Mouse (Mus musculus) liver, adult (tissue): Measurements from ENCODE around the gene Zfand3.

ENCODE experiments used
- GATA4 ChIP-seq: IDR thresholded peaks from 2 replicates; pipeline ENCODE4 v1.6.1; 2014; ENCODE audit warnings: mild to moderate bottlenecking, low read length; ENCODE audit not compliant: insufficient replicate concordance

Zfand3 gene

GRCm38 (mm10) chr17:30059066-30059465 is 54.5 kb downstream of the Zfand3 start:
- no peak for TF ChIP-seq GATA4

GRCm38 (mm10) chr17:30061100-30061837 is 56.7 kb downstream of the Zfand3 start:
- TF ChIP-seq GATA4: no peak

DNA sequence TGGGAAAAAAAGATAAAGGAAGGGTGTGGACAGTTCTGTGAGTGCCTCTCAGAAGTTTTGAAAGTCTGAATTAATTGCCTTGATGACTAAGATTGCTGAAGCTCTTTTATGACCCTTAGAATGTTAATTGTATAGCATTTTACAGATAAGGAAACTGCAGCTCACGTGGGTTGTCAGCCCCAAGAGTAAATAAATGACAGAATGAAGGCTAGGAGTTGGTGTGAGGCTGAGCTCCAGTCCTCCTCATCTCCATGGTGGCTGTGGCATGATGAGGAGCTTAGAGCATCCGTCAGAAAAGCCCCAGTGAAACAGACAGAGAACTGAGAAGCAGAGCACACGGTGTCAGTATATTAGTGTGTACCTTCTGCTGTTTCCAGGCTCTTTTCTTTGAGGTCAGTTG is 59.3 kb downstream of the Zfand3 start:
- TF ChIP-seq GATA4: no peak

DNA sequence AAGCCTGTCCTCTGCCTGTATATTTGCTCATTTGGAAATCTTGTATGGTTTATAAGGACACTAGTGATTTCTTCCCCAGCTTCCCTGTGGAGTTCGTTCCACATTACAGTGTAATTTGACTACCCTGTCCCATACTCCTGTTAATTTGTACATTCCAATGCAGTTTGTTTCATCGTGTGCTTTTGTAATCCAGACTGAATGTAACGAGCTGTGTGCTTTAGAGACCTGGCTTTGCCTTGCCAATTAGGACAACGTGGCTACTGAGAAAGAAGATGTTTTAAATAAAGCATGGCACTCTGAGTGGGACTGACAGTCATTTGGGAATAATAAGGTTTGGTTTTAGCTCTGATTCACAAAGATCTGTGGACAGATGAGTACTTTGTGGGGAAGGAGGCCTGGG is 60.2 kb downstream of the Zfand3 start:
- TF ChIP-seq GATA4: no peak

DNA sequence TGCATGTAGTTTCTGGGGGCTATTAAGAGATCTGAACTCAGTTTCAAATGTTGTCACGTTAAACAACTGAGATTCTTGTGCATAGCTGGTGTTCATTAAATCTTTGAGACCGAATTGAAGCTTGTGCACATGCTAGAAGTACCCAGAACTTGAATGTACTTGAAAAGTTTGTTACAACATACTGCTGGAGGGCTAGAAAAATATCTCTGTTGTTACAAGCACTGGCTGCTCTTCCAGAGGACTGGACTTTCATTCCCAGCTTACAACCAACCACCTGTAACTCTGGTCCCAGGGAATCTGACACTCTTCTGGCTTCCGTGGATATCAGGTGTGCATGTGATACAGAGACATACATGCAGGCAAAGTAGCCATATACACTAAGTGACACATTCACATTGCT is 65.2 kb downstream of the Zfand3 start:
- no peak for TF ChIP-seq GATA4

DNA sequence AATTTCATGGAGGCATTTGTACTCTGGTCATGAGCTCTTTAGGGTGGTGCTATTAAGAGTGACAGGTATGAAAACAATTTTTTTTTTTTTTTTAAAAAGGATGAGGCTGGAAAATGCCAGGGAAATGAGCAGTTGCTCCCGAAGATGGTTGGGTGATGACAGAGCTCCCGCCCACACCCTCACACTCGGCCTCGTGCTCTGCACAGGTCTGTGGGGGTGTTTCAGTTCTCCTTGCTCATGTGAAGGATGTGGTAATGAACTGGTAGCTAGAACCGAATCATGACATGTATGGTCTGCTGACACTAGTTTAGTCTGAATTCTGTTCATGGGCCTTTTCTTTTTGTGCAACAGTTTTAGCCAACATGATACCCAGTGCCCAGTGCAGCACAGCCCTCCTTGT is 66.1 kb downstream of the Zfand3 start:
- TF ChIP-seq GATA4: no peak

DNA sequence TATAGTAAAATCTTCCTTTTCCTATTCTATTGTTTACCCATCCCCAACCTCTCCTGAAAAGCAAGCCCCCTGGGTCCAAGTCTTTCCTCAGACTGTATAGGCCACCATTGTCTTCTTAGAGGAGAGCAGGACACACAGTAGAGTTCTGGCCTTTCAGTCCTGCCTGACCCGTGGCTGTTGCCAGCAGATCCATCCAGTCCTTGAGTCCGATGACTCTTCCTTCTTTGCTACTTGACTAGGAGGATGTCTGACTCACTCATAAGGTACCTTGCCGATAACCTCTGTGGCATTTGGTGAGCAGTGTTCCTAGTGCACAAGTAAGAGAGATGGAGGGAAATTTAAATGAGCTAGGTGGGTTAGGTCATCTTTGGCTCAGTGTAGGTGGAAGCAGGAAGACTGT is 68.1 kb downstream of the Zfand3 start:
- TF ChIP-seq GATA4: no peak

DNA sequence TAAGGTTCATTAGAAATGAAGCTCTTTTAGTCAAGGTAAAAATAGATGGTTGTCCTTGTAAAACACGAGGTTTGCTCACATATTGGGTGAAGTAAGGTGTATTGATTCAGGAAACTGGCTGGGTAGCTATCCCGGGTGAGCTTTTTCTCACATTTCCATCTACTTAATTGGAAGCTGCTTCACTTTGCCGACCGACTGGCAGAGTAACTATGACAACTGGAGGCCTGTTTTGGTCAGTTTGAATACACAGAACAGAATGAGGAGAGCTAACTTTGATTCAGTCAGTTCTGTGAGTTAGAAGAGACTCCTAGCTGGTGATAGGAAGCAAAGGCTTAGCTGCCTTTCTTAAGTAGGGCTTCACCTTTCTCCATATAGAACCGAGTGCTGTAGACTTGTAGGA is 71.4 kb downstream of the Zfand3 start:
- no peak for TF ChIP-seq GATA4

GRCm38 (mm10) chr17:30084007-30084406 is 79.5 kb downstream of the Zfand3 start:
- no peak for TF ChIP-seq GATA4

GRCm38 (mm10) chr17:30086695-30087094 is 82.2 kb downstream of the Zfand3 start:
- TF ChIP-seq GATA4: no peak

DNA sequence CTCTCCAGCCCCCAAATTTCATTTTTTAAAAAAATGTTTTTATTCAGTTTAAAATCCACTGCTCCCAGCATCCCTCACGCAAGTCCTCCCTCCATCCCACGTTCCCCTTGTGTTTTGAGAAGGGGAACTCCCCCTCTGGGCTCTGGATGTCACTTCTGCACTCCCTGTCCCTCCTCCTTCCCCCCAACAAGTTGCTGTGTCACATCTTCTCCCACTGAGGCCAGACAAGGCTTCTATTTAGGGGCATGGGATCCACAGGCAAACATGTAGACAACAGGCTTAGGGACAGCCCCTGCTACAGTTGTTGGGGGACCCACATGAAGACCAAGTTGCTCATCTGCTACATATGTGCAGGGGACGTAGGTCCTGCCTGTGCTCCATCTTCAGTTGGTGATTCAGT is 83.9 kb downstream of the Zfand3 start:
- no peak for TF ChIP-seq GATA4

DNA sequence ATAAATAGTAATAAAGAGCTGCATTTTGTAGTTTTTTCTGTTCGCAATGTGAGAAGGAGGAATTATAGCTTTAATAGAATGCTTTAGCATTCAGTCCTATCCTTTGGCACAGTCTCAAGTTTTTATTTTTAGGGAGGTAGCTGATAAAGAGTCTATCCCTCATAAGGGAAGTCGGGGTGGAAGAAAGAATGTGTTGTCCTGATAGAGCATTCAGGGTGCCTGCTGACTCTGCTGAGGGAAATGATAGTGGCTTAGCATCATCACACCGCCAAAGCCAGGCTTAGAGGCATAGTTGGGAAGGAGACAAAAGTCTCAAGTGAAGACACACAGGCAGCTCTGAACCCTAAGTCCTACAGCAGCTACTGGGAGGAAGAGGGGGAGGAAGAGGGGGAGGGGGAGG is 85.9 kb downstream of the Zfand3 start:
- TF ChIP-seq GATA4: no peak

DNA sequence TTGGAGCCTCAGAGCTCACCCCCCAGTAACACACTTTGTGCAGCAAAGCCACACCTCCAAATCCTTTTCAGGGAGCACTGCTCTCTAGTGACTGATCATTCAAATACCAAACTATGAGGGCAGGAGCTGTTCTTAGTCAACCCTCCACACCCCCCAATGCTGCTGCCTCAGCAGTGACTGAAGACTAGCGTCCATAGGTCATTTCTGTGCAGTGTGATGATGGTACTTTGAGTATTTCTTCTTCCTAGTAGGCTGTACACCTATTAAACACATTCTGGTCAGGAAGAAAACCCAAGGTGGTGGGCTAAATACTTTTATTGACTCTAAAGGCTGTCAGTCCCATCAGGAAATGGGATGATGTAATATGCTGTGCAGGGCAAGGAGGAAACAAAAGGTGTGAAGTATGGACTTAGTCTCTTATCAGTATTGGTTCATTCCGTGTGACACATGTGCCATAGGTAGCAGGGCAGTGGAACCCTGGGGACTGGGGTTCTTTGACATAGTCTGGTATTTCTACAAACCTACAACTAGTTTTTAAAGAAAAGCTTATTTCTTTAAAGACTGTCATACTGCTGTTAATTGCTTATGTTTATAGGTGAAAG is 88.7 kb downstream of the Zfand3 start:
- TF ChIP-seq GATA4: no peak

DNA sequence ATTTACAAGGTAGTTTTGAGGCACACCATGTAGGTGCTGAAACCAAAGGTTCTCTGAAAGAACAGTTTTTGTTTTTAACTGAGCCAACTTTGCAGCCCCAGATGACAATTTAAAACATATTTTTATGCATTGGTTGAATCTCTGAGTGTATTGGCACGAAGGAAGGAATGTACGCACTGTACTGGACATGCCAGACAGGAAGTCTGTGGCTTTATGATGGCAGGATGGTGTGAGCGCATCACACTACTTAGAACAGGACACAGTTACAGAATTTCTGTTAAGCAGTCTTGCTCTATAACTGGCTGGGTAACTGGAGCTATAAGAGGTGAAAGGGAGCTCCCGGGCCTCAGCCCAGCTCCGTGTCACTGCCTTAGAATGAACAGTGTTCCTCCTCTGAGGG is 92.6 kb downstream of the Zfand3 start:
- TF ChIP-seq GATA4: no peak

- no peak for TF ChIP-seq GATA4
Observed at GRCm38 (mm10) chr17:30097677-30098076, 93.1 kb downstream of the Zfand3 start.

GRCm38 (mm10) chr17:30099670-30100069 is 95.1 kb downstream of the Zfand3 start:
- TF ChIP-seq GATA4: no peak

DNA sequence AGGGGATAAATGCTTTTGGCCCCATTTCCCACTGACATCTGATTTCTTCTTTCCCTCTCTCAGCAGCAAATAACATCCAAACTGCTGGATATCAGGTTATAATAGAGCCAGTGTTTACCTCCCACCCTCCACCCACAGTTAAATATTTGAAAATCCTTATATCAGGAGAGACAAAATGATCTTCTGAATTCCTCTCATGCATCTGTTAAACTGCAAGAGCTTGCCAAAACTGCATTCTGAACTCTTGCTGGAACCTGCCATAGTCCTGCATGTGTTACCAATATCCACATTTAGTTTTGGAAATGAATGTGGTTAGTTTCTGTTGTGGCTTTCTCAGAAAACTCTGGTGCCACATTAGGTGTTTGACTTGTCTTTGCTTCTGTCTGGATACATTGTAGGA is 97.3 kb downstream of the Zfand3 start:
- no peak for TF ChIP-seq GATA4
